Mouse (Mus musculus): ENCODE results near the gene Cd3d.

The Cd3d gene

GRCm38 (mm10) chr9:44991821-44992220 is 10.2 kb downstream of the Cd3d start:
- in situ Hi-C loops (cut with MboI, MseI): no loop called here

- in situ Hi-C loops (cut with MboI, MseI): no loop called here
Measured at GRCm38 (mm10) chr9:44992271-44992670, 10.7 kb downstream of the Cd3d start.

- in situ Hi-C loops (cut with MboI, MseI): no loop called here
Measured at GRCm38 (mm10) chr9:44993268-44993667, 11.7 kb downstream of the Cd3d start.

DNA sequence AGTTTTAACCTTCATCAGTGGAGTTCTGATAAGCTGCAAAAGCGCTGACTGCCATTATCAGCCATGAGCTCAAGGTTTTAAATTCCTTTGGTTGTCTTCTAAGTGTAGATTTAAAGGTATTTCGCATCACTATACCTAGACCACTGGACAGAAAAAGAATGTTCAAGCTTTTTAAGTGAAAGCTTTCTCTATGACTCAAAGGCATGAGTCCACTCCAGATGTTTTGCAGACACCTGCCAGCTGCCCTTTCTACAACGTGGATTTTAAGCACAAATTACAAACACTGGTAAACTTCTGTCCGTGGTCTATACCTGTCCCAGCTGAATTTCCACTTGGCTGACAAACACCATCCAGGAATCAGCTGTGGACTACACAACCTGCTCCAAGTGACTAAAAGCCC is 13.4 kb downstream of the Cd3d start:
- in situ Hi-C loops (cut with MboI, MseI): no loop called here

DNA sequence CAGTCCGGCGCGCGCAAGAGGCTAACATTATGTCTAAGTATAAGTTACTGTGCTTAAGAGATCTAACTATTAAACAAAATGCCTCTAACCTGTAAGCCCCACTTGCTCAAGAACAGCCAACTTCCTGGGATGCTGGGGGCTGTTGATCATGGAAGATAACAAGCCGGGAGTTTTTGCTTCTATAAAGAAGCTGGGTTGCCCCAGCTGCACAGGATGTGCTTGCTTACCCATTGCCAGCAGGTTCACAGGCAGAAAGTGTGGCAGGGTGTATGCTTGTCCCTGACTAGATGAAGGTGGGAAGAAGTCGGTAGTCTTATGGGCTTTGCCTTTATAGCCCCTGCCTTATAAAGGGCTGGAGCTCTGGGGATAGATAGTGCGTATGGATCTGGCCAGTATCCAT is 15.0 kb downstream of the Cd3d start:
- in situ Hi-C loops (cut with MboI, MseI): no loop called here

- in situ Hi-C loops (cut with MboI, MseI): no loop called here
Measured at GRCm38 (mm10) chr9:44998138-44998537, 16.6 kb downstream of the Cd3d start.

- in situ Hi-C loops (cut with MboI, MseI): no loop called here
Measured at GRCm38 (mm10) chr9:44999171-44999570, 17.6 kb downstream of the Cd3d start.

GRCm38 (mm10) chr9:44999776-45000175 is 18.2 kb downstream of the Cd3d start:
- in situ Hi-C loops (cut with MboI, MseI): no loop called here

DNA sequence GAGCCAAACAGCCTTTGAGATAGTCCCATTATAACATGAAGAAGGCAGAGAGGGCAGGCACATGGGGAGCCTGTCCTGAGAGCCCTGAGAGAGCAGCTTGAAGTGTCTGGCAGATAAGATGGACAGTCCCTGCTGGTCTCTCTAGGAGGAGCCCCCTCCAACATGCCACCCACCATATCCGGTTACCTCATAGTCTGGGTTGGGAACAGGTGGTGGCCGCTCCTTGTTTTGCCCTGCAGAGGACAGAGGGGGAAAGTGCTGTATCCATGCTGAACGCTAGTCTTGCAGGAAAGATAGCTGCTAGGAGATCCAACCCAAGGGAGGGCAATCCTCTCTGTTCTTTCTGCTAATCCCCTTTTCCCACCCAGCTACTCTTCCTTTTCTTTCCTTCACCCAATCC is 18.7 kb downstream of the Cd3d start:
- in situ Hi-C loops (cut with MboI, MseI): no loop called here

DNA sequence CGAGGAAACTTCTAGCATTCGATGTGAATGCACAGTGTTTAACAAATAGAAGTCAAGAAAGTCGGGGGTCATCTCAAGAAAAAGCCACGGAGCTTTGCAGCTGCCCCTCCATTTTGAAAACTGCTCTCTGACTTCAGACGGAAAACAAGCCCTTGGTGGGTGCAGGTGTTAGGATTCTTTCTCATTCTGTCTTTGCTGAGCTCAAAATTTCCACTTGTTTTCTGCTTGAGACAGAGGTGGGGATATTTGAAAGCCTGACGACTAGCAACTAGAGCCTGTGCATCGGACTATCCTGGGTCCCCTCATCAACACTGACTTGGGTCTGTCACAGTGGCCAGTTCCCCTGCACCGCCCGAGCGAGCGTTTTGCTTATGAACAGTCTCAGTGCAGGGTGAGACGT is 25.8 kb downstream of the Cd3d start:
- in situ Hi-C loops (cut with MboI, MseI): no loop called here

DNA sequence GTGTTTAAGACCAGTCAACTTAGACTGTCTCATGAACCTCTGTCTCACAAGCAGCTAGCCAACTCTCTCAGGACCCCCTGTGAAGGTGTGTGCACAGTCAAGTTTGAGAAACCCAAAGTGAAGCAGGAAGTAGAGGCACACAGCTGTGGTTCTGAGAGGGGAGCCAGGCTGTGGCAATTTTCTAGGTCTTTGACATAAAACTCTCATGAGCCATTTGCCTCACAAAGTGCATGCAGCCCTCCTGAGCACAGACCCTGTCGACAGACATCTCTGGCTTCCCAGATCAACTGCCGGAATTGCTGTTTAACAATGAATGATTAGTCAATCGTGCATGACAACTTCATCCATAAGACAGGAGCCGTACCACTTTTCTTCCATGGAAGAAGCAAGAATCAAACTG is 26.8 kb downstream of the Cd3d start:
- in situ Hi-C loops (cut with MboI, MseI): no loop called here

GRCm38 (mm10) chr9:45009180-45010078 is 27.8 kb downstream of the Cd3d start, which contains the start of gene Cd3e:
Gene Cd3e (minus strand): TSS chr9:45009627.
- in situ Hi-C loops (cut with MboI, MseI): loop anchor here in 1 of 2 experiments (5.0 kb wide), 1 partner anchor 37 kb away; no protein-coding TSS in a partner anchor

- in situ Hi-C loops (cut with MboI, MseI): loop anchor here in 1 of 2 experiments (5.0 kb wide), 1 partner anchor 38 kb away; no protein-coding TSS in a partner anchor
Measured at GRCm38 (mm10) chr9:45010461-45010860, 28.9 kb downstream of the Cd3d start.

DNA sequence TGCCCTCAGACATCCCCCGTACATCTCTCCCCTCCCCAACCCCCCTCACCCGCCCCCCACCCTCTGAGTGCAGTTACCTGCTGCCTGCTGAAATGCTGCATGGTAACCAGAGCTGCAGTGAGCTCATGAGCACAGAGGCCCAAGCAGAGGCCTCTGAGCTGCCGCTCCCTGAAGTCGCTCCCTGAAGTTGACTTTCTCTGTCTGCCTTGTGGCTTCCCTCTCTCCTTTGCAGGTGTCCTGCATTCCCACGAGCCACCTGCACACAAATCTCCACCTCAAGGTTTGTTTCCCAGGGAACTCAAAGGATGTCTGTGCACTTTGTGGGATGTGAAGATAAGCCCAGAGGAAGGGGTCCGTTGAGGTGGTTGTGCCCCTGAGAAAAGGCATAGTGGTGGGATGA is 29.7 kb downstream of the Cd3d start:
- in situ Hi-C loops (cut with MboI, MseI): loop anchor here in 1 of 2 experiments (5.0 kb wide), 1 partner anchor 39 kb away; no protein-coding TSS in a partner anchor

- in situ Hi-C loops (cut with MboI, MseI): loop anchor here in 1 of 2 experiments (5.0 kb wide), 1 partner anchor 43 kb away; no protein-coding TSS in a partner anchor
Measured at GRCm38 (mm10) chr9:45014879-45015278, 33.3 kb downstream of the Cd3d start.

DNA sequence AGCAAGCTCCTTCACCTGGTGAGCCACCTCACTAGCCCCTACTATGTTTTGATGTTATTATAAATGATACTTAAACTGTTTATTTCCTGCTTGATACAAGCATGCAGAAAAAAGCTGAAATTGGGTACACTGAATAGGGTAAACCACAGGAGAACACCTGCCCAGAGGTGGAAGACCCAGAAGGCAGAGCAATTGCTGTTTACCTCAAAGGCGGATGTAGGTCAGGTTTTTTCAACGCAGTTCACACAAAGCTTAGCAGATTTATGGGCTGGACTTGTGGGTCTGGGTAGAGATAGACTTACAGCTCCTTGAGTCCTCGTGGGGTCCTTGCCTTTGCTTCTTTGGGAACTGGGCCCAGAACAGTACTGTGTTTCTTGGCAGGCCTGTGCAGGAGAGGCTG is 34.3 kb downstream of the Cd3d start:
- in situ Hi-C loops (cut with MboI, MseI): no loop called here

DNA sequence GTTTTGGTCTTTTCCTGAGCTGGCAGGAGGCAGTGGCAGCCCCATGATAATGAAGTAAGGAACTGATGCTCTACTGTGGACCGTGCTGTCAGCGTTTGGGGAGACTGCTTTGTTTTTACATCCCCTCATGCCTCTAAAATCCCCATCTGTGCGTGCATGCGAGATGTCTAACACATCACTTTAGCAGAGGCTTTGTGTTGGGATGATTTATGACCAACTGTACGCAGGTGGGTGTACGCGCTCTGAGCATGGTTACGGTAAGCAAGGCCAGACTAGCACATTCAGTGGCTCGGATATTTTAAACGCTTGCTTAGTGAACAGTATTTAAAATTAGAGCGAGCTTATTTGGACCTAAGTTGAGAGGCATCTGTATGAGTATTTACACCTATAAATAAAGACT is 36.4 kb downstream of the Cd3d start:
- in situ Hi-C loops (cut with MboI, MseI): no loop called here

DNA sequence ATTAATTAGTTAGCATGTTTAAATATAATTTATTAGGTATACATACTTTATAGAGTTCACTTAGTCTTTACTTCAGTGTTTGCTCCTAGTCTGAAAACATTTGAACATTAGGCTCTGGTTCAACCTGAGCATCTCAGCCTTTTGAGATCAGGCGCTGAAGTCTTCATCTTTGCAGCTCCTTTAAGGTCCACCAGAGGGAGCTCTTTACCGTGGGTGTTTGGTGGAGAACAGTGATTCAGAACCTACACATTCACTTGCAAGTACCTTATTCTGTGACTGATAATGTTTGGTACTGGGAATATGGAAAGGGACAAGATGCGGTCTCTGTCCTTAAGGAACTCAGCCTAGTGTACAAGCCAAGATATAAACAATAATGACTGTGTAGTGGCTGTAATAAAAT is 41.2 kb downstream of the Cd3d start:
- in situ Hi-C loops (cut with MboI, MseI): loop anchor here in 1 of 2 experiments (10.0 kb wide), 1 partner anchor 372 kb away; the partner anchor contains the start of gene Fxyd2

DNA sequence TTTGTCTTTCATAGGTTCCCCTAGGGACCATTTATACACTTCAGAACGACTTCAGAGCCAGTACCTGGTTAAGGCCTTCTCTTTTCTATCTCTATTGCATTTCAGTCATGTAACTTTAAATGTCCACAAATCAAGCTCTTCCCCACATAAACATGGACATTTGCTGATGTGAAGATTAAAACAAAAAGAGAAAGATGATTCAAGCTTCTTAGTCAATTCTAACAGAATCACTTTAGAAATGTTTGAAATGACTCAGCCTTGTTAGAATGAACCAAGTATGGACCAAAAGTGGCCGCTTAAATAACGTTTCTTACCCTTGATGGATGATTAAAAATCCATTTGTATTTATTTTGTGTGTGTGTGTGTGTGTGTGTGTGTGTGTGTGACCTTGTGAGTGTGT is 42.1 kb downstream of the Cd3d start:
- in situ Hi-C loops (cut with MboI, MseI): loop anchor here in 1 of 2 experiments (10.0 kb wide), 1 partner anchor 371 kb away; the partner anchor contains the start of gene Fxyd2

- in situ Hi-C loops (cut with MboI, MseI): loop anchor here in 1 of 2 experiments (10.0 kb wide), 1 partner anchor 371 kb away; the partner anchor contains the start of gene Fxyd2
Measured at GRCm38 (mm10) chr9:45024187-45024586, 42.6 kb downstream of the Cd3d start.

GRCm38 (mm10) chr9:45027376-45027775 is 45.8 kb downstream of the Cd3d start:
- in situ Hi-C loops (cut with MboI, MseI): loop anchor here (5.0 to 10.0 kb wide), 2 partner anchors 115 to 367 kb away; partner anchors contain the start of gene Fxyd2 (in 1 of the 2)

- in situ Hi-C loops (cut with MboI, MseI): loop anchor here in 1 of 2 experiments (10.0 kb wide), 1 partner anchor 374 kb away; no protein-coding TSS in a partner anchor
Measured at GRCm38 (mm10) chr9:45030341-45030740, 48.8 kb downstream of the Cd3d start.

Measured in T-helper 17 cell (primary cell).